Mouse (Mus musculus) granulocyte monocyte progenitor cell, adult 5-6 weeks (primary cell): Measurements from ENCODE around the gene Stpg1. TPM values are rescaled to one million over a fixed set of nuclear protein-coding genes. Genes with fewer than 3 reads are reported as not detected.

Experiments
- total RNA-seq, 2 experiments: library from RNA; stranded (forward) in 1 of 2; stranded (reverse) in 1 of 2; fragments of 200-712, 200-1000 nt in 1 of 2; fragments of >200 nt in 1 of 2; fragmentation: Nextera tagmentation in 1 of 2; gene quantifications; 2 replicates each; pipeline ENCODE4 v1.2.3; 2014 to 2017

Stpg1 gene
- total RNA-seq, 2 experiments from 2014 or later: not detected

Other genes with a start within 250 kb of the Stpg1 start
- gene Clic4, start 222.0 kb upstream of the Stpg1 start, total RNA-seq (2014; fragmentation: Nextera tagmentation): 22.3 and 25.8 TPM in 2 replicates
- gene Clic4, start 222.0 kb upstream of the Stpg1 start, total RNA-seq (2017): 28.2 and 28.9 TPM in 2 replicates
- gene Srrm1, start 141.5 kb upstream of the Stpg1 start, total RNA-seq (2014; fragmentation: Nextera tagmentation): 232 and 260 TPM in 2 replicates
- 84.9 and 94.7 TPM in 2 replicates for gene Srrm1, start 141.5 kb upstream of the Stpg1 start, total RNA-seq (2017)
- gene Ncmap, start 96.6 kb upstream of the Stpg1 start, total RNA-seq (2014; fragmentation: Nextera tagmentation): not detected in 2 replicates
- not detected in 2 replicates for gene Ncmap, start 96.6 kb upstream of the Stpg1 start, total RNA-seq (2017)
- 3.0 and 9.3 TPM in 2 replicates for gene Rcan3, start 60.9 kb upstream of the Stpg1 start, total RNA-seq (2014; fragmentation: Nextera tagmentation)
- gene Rcan3, start 60.9 kb upstream of the Stpg1 start, total RNA-seq (2017): 3.6 and 4.9 TPM in 2 replicates
- 5.7 and 8.4 TPM in 2 replicates for gene Nipal3, start 248 bp downstream of the Stpg1 start, total RNA-seq (2014; fragmentation: Nextera tagmentation)
- gene Nipal3, start 248 bp downstream of the Stpg1 start, total RNA-seq (2017): 21.9 and 29.1 TPM in 2 replicates
- not detected in 2 replicates for gene Grhl3, start 78.8 kb downstream of the Stpg1 start, total RNA-seq (2014; fragmentation: Nextera tagmentation)
- gene Grhl3, start 78.8 kb downstream of the Stpg1 start, total RNA-seq (2017): not detected in 2 replicates
- not detected in 2 replicates for gene Ifnlr1, start 191.5 kb downstream of the Stpg1 start, total RNA-seq (2014; fragmentation: Nextera tagmentation)
- 0.17 and 0.52 TPM in 2 replicates for gene Ifnlr1, start 191.5 kb downstream of the Stpg1 start, total RNA-seq (2017)
- gene Il22ra1, start 233.4 kb downstream of the Stpg1 start, total RNA-seq (2014; fragmentation: Nextera tagmentation): not detected in 2 replicates
- not detected in 2 replicates for gene Il22ra1, start 233.4 kb downstream of the Stpg1 start, total RNA-seq (2017)